Mouse (Mus musculus) hematopoietic stem cell, adult 5-6 weeks (primary cell): ENCODE measurements at regions not wholly inside any gene's neighbourhood (a gene's known extent, or its start where the extent isn't known, plus 50 kb on each side); places are given as distances from the start of the nearest gene placed in this dataset.

Experiments used
- ATAC-seq, 2 experiments: fragments of 125-278 bp in 1 of 2; replicated peaks in 1 of 2; 2 replicates each; pipeline ENCODE4 v1.8.0; 2016 to 2017; ENCODE audit warnings: inconsistent platforms in 2 of 2, mild to moderate bottlenecking in 2 of 2, moderate number of reproducible peaks in 2 of 2, low read depth in 1 of 2, moderate TSS enrichment in 1 of 2; ENCODE audit not compliant: low FRiP score in 2 of 2, poor library complexity in 2 of 2, severe bottlenecking in 2 of 2, insufficient read depth in 1 of 2, low TSS enrichment in 1 of 2

DNA sequence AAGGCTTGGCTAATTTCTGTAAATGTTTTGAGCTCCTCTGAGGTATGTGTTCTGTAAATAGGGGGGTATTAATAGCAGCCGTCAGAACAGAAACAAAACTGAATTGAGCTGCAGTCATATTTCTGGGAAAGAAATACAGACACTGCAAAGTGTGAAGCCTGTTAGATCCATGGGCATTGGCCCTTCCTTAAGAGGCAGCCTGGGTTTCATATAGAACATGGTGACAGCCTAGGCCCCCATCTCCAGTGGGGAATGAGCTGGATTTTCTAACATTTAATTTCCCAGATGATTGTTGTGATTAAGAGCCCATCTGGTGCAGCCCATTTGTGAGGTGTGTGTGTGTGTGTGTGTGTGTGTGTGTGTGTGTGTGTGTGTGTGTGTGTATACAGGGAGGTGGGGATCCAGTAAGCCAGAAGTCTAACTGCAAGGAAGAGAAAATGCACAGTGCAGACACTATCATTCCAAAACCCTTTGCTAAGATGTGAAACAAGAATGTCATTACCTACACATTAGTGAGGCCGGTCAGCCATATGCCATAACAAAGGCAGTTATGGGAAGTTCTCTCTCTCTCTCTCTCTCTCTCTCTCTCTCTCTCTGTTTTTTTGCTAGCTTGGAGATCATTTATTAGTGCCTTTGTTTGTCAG, 355.7 kb upstream of the Ubash3b start:
- no peak for ATAC-seq

DNA sequence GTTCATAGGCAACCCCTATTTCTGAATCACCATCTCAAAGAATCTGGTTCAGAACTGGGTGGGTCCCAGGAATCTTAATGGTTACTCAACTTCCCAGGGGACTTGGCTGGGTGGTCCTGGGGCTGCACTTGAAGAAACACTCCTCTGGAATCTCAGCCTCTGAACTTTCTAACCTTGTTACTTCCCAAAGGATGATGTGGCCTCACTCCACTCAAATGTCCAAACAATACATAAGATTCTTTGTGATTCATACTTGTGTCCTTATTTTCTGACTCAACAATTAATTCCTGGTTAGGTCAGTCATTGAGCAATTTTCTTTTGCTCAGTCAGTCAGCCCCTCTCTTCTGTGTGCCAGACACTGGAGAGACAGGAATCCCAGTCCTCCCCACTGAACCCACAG, 353.7 kb upstream of the Ubash3b start:
- no peak for ATAC-seq

DNA sequence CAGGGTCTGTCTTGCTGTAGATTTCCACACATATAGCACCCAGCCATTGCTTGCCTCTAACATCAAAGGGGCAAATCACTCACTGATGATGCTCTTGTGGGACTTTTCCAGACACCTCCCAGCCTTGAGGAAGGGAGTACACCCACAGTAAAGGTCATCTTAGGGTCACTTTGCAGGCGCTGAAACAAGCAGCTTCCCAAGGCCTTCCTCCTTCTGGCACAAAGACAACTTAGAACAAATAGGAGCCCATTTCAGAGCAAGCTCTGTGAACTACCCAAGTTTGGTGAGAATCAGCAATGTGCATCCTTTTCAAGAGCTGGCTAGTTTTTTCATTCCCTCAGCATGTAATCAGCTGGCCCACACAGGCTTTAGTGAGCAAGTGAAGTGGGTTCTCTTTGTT, 352.2 kb upstream of the Ubash3b start:
- no peak for ATAC-seq

DNA sequence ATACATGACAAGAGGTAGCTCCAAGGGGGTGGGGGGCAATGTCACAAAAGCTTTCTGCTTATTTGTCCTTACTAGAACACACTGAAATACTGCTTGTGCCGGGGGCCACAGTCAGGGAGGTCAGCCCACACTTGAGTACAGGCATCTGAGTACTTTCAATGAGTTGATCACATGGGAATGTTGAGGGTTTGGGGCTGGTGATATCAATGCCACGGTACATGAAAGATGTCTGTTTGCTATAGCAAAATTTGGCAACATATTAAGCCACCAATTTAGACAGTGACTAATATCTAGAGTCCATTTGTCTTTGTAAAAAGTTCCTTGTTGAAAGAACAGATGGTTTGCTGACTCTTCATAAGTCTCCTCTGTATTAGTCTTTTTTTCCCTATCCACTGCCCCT, 348.1 kb upstream of the Ubash3b start:
- ATAC-seq, result no peak

DNA sequence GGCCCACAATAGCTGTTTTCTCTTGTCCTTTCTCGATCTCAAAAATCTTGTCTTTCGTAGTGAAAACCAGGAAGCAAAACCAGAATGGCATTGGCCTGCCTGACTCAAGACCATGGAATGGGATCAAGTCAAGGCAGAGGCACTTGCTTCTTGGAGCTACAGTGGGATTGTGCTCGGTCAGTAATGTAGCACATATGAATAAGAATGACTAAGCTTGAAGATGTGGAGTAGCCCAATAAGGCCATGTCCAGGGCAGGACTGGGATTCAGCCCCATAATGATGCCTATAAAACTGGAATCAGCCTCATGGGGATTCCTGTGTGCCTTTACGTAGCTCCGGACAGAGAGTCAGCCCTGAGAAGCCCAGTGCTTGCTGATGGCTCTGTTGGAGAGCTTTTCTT, 347.2 kb upstream of the Ubash3b start:
- no peak for ATAC-seq

DNA sequence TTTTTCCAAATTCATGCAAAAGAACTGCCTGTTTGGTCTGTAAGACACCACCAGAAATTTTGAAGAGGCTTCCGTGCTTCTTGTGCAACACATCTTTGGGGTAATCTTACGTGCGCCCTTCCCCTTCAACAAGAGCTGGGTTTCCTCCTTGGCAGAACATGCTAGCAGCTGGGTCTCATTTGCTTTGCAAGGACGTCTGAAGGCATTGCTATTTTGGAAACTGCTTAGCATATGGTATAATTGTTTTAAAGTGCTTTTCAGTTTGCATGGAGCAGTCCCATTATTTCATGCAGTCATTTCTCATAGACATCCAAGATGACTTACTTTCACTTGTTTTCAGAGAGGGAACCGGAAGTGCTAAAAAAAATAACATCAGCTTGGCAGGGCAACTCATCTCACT, 336.8 kb upstream of the Ubash3b start:
- no peak for ATAC-seq

DNA sequence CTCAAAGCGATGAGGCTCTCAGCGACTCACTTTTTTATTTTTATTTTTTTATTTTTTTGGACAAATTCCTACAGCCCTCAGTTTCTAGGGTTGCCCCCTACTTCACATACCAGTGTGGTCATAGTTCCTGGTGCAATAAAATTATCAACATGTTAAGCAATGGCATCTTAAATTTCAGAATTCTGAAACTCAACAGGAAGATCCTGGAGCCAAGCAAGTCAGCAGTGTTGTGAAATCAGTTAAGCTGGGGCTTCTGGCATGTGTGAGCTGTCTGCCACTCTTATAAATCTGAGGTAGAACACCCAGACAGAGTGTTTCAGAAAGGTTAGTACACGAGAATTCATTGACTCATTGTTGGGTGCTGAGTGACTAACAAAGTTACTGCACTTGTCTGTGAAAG, 328.6 kb upstream of the Ubash3b start:
- ATAC-seq, result no peak

DNA sequence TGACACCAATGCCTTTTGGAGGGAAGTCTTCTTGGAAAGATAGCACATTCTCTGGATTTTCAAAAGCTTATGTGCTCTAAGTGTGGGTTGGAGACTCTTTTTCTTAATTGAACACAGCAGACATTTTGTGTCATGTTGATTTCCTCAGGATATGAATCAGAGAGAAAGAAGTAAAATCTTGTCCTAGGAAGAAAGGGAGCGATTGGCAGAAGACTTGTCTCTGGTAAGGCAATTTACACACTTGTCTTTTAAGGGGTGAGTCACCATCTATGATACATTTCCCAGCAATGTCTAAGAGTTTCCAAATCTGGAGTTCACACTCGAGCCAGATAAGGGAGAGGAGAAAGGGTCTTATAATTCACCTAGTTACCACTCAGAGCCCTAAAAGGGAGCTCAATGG, 326.5 kb upstream of the Ubash3b start:
- no peak for ATAC-seq

DNA sequence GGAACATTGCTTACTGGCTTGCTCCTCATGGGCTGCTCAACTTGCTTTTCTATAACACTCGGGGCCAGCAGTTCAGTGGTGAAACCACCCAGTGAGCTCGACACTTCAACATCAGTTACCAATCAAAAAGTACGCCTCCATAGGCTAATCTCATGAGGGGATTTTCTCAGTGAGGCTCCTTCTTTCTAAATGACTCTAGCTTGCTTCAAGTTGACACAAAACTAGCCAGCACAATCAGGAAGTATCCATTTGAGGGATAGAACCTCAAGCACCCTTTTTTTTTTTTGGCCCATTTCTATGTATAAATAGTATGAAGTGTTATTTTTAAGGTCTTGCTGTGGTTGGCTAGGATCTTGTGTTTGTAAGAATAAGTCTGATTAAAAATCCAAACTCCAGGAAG, 321.7 kb upstream of the Ubash3b start:
- ATAC-seq, result no peak

DNA sequence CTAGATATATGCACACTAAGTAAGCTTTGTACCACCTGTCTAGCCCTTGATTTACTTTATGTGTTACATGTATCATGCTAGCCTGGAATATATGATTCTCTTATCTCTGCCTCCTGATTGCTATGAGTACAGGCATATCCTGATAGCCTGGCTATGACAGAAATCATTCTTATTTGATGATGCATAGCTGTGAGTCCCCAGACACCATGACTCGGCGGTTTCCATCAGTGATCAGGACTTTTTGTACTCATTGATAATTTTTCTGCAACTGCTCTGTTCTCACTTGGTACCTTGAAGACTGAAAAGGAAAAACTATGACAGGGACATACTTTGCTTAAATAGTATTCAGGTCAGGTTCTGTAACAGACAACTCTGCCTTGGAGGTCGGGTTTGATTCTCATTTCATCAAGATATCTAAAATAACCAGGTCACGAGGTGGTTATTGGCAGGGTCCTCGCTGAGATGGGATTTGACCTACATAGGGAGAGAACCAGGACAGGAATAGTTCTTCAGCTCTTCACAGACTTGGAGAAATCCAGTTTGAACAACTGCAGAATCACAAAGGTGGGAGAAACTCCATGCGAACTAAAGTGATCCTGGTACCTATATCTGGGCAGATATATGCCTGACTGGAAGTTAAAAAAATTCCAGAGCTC, 320.2 kb upstream of the Ubash3b start:
- no peak for ATAC-seq

DNA sequence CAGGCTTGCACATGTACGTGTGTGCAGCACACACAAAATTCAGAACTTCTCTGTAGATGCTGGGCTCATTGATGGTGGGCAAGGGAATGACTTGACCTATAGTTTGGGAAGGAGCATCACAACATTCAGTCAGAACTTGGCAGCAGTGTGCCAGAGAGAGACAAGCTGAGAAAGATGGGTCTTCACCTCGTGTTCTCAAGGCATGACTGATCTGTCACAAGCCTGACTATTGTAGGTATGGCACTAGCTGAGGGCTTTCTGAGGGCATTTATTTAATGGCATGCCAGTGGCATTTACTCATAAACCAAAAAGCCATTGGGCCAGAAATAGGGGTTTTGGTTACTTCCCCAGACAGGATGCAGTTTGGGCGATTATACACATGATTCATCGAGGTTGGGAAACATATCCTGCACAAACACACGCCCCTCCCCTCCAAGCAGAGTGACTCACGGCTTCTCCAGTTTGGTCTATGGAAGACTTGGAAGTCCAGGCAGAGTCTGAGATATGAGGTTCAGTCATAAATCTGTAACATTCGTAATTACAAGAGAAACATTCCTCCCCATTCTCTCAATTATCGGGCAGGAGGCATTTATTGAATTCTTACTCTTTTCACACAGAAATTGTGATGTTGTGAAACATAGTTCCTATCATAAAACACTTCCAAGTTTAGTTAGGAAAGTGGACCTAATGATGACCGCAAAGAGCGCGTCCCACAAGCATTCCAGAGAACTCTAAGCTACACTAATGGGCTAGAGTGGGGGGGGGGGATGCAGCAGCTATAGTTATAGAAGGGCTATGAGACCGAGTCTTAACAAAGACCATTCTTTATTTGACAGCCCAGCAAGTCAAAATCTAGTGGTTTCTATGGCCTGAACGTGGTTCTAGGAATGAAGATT, 318.6 kb upstream of the Ubash3b start:
- ATAC-seq, result no peak

DNA sequence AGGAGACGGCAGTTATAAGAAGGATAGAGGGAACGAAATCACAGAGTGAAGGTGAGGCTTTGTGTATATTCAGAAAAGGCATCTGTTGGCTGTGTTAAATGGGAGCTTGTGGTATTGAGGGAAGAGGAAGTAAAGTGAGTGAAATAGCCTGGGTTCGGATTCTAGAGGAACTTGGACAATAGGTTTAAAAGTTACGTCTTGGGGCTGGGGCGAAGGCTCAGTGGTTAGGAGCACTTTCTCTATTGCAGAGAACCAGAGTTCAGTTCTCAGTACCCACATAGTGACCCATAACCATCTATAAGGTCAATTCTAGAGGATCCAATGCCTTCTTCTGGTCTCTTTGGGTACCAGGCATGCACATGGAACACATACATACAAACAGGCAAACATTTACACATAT, 317.6 kb upstream of the Ubash3b start:
- no peak for ATAC-seq

DNA sequence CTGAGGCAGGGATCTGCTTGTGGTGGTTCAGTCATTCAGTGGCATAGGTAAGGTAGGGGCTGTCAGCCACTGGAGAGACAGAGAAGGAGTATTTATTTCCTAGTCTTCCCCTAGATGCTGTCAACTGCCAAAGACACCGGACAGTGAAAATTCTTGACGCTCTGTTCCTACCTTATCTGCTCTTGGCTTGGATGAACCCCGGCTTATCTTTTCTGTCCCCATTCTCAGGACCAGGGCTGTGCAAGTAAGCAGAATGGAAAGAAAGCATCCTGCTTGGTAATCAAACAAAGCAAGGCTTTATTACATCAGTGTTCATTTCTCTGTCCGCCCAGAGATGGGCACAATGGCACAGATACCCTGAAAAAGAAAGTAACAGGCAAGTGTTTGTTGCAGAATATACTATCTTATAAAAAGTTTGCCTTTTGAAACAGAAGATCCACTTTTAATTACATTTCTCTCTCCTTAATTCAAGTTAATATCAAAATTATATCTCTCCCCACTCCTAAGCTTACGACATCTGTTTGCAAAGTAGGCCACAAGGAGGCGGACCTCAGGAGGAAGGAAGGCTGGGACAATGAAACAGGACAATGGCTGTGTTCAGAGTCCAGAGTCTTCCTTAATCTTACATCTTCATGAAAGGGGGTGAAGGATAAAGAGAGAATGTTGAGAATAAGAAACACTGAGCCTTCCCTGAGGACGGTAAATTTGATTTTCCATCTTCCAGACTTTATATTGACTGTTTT, 316.8 kb upstream of the Ubash3b start:
- no peak for ATAC-seq

DNA sequence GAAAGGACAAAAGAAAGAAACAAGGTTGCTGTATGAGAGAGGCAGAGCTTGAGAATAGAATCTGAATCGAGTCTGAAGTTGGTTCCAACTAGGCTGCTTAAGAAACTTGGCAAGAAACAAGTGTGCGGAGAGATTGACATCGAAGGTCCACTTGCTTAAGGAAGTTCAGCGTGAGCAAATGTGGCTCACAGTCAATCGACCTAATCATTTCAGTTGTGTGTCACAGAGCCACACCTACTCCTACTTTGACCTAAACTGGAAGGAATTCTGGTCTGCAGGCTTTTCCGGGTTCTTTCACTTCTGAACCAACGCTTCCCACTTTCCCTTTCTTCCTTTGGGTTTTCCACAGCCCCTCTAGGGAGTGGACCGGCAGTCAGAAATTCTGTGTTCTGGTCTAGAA, 313.8 kb upstream of the Ubash3b start:
- ATAC-seq, result no peak

DNA sequence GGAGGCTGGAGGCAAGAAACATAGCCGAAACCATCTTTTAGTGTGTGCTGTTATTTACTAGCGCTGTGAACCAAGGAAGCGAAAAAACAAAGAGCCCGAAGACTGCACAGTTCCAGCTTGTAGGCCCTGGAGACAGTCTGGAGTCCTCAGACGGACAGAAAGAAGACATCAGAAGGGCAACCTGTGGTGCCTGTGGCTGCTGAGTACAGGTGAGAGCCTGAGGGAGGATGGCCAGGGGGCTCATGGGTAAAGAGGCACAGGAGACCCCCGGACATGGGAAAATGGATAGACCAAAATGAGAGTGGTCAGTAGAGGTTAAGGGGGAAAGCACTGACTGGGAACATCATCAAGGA, 313.4 kb upstream of the Ubash3b start:
- ATAC-seq, result no peak

DNA sequence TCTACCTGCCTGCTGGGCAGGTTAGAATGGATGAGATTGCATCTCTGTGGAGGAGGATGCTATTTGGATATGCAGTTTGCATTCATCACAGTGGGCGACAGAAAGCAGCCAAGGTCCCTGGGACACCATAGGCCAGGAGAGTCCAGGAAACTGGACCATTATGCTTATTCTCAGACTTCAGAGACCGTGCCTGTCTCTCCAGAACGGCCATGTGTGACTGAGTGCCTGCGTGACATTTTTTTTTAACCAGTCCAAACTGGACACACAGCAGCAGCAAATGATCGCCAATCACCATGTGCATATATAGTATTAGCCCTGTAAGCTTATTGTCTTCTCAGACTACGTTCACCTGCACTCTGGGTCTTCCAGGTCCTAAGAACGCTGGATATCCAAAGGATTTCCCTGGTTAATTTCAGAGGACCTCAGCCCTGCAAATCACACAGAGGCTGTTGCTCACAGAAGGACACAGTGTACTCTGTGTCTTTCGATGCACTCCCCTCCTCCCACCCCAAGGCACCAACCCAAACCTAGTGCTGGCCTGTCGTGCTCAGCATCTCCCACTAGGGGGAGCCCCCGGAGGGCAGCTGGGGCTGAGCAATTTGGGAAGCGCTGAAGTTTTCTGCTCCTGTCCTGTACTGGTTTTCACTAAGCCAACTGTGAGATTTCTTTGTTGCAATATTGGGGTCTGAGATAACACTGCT, 312.9 kb upstream of the Ubash3b start:
- peak; percentile 70 to 82 for ATAC-seq

DNA sequence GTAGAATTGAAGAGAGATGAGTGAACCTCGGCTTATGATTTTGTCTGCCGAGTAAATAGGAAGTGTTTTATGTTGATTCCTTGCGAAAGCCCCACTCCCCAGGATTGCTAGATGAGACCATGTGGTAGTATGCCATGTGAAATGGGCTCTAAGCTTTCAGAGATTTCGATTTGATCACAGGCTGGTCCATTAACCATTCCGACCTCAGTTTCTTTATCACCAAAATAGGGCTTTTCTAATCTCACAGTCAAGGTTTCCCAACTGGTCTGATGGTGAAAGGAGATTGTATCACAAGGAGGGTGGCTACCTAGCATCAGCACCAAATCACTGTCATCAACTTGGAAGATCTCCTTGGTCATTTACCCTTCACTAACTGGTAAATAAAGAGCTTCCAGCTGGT, 312.0 kb upstream of the Ubash3b start:
- no peak for ATAC-seq
